Mouse (Mus musculus): Measurements from ENCODE around the gene Kcnj8. TPM values are rescaled to one million over a fixed set of nuclear protein-coding genes. Genes with fewer than 3 reads are reported as not detected.

Gene Kcnj8
- total and polyA plus RNA-seq, 3 experiments = not detected

- Histone ChIP-seq H3K4me1 (ENCODE audit: control insufficient read depth in 1 of 2, insufficient read depth in 2 of 2) (no peaks in the 10 kb centered on the region), H3K4me3 (replicated peaks in 1 of 3; ENCODE audit: low read depth in 2 of 3, low read length in 2 of 3, poor library complexity in 1 of 3) (no peak overlapping the region), H3K79me2 (replicated peaks; ENCODE audit: control insufficient read depth, extremely low read depth, insufficient read depth, poor library complexity, severe bottlenecking) (no peaks in the 10 kb centered on the region), H3K27ac (ENCODE audit: insufficient read depth, low read depth) (no peak overlapping the region), H3K9me3 (replicated peaks; ENCODE audit: low read length) (no peaks in the 10 kb centered on the region), H3K36me3 (replicated peaks in 1 of 2; ENCODE audit: control insufficient read depth in 1 of 2, insufficient read depth in 1 of 2, low read length in 1 of 2) (no peaks in the 10 kb centered on the region), H3K9ac (ENCODE audit: insufficient read depth, low read depth) (no peak overlapping the region), H3K4me2 (ENCODE audit: insufficient read depth, low read depth, poor library complexity, severe bottlenecking) (no peak overlapping the region), H3K27me3 (replicated peaks) (no peaks in the 10 kb centered on the region)
- TF ChIP-seq GABPA (IDR thresholded peaks at IDR 0.05; ENCODE audit: insufficient replicate concordance, low read depth, low read length) = no peak
- TF ChIP-seq KAT2A (IDR thresholded peaks at IDR 0.05; ENCODE audit: insufficient replicate concordance, low read length) = no peak
- no peak for TF ChIP-seq ETS1 (conservative IDR thresholded peaks at IDR 0.05; ENCODE audit: low read depth, low read length)
- no peak for TF ChIP-seq RAD21 (IDR thresholded peaks at IDR 0.05; ENCODE audit: low read depth, low read length)
- TF ChIP-seq NRF1 (IDR thresholded peaks at IDR 0.05; ENCODE audit: low read depth, low read length) = no peak
- TF ChIP-seq MAFK (IDR thresholded peaks at IDR 0.05; ENCODE audit: insufficient replicate concordance, low read length) = no peak
- no peak for TF ChIP-seq JUN (IDR thresholded peaks at IDR 0.05; ENCODE audit: insufficient read depth, low read depth, low read length)
- no peak for TF ChIP-seq CTCF (conservative IDR thresholded peaks at IDR 0.05 in 1 of 2, IDR thresholded peaks at IDR 0.05 in 1 of 2; ENCODE audit: low read depth in 2 of 2, low read length in 2 of 2)
- no peak for TF ChIP-seq E2F4 (IDR thresholded peaks at IDR 0.05; ENCODE audit: insufficient replicate concordance, low read depth, low read length)
- no peak for TF ChIP-seq BHLHE40 (IDR thresholded peaks at IDR 0.05; ENCODE audit: low read depth, low read length)
- TF ChIP-seq USF2 (conservative IDR thresholded peaks at IDR 0.05; ENCODE audit: low read depth, low read length) = no peak
- TF ChIP-seq NELFE (IDR thresholded peaks at IDR 0.05; ENCODE audit: low read depth, low read length) = no peak
- TF ChIP-seq POLR2AphosphoS2 (IDR thresholded peaks at IDR 0.05; ENCODE audit: low read depth, low read length) = no peak
- in situ Hi-C loops (cut with MboI; ENCODE audit: low pct_ligation_motif_present, low pct_unique_long_range_greater_than_20kb, low sequenced_read_pairs) = no loop called here
- no peak for DNase-seq (ENCODE audit: extremely low read depth)
- dilution Hi-C loops (cut with MboI; ENCODE audit: extremely low pct_ligation_motif_present, extremely low pct_unique_long_range_greater_than_20kb, low sequenced_read_pairs) = no loop called here
Measured at GRCm38 (mm10) chr6:142529680-142530079, 41.7 kb downstream of the Kcnj8 start.

GRCm38 (mm10) chr6:142527931-142528562, 43.4 kb downstream of the Kcnj8 start:
- DNase-seq (ENCODE audit: extremely low read depth) = no peak
- H3K9ac ChIP-seq (ENCODE audit: insufficient read depth, low read depth) = no peak overlapping the region
- H3K4me1 ChIP-seq (ENCODE audit: control insufficient read depth in 1 of 2, insufficient read depth in 2 of 2) = no peaks in the 10 kb centered on the region
- H3K27me3 ChIP-seq (replicated peaks) = no peaks in the 10 kb centered on the region
- H3K36me3 ChIP-seq (replicated peaks in 1 of 2; ENCODE audit: control insufficient read depth in 1 of 2, insufficient read depth in 1 of 2, low read length in 1 of 2) = no peaks in the 10 kb centered on the region
- H3K4me3 ChIP-seq (replicated peaks in 1 of 3; ENCODE audit: low read depth in 2 of 3, low read length in 2 of 3, poor library complexity in 1 of 3) = no peak overlapping the region
- no peaks in the 10 kb centered on the region for H3K79me2 ChIP-seq (replicated peaks; ENCODE audit: control insufficient read depth, extremely low read depth, insufficient read depth, poor library complexity, severe bottlenecking)
- H3K27ac ChIP-seq (ENCODE audit: insufficient read depth, low read depth) = no peak overlapping the region
- dilution Hi-C loops (cut with MboI; ENCODE audit: extremely low pct_ligation_motif_present, extremely low pct_unique_long_range_greater_than_20kb, low sequenced_read_pairs) = no loop called here
- in situ Hi-C loops (cut with MboI; ENCODE audit: low pct_ligation_motif_present, low pct_unique_long_range_greater_than_20kb, low sequenced_read_pairs) = no loop called here
- no peak overlapping the region for H3K4me2 ChIP-seq (ENCODE audit: insufficient read depth, low read depth, poor library complexity, severe bottlenecking)
- no peak for TF ChIP-seq MXI1 (IDR thresholded peaks at IDR 0.05; ENCODE audit: low read depth, low read length)
- TF ChIP-seq UBTF (IDR thresholded peaks at IDR 0.05; ENCODE audit: low read depth, low read length) = no peak
- TF ChIP-seq SMC3 (IDR thresholded peaks at IDR 0.05; ENCODE audit: low read depth, low read length) = no peak
- no peak for TF ChIP-seq KAT2A (IDR thresholded peaks at IDR 0.05; ENCODE audit: insufficient replicate concordance, low read length)
- TF ChIP-seq RAD21 (IDR thresholded peaks at IDR 0.05; ENCODE audit: low read depth, low read length) = no peak
- TF ChIP-seq NRF1 (IDR thresholded peaks at IDR 0.05; ENCODE audit: low read depth, low read length) = no peak
- no peak for TF ChIP-seq IRF4 (IDR thresholded peaks at IDR 0.05; ENCODE audit: low read depth, low read length)
- no peak for TF ChIP-seq ZC3H11A (IDR thresholded peaks at IDR 0.05; ENCODE audit: low read depth, low read length)
- H3K9me3 ChIP-seq (replicated peaks; ENCODE audit: low read length) = no peaks in the 10 kb centered on the region

Data from CH12.LX (cell line).